Mouse (Mus musculus) embryonic facial prominence, embryonic 15.5 days (tissue): ENCODE measurements around the gene Psap. TPM values are rescaled to one million over a fixed set of nuclear protein-coding genes. Genes with fewer than 3 reads are reported as not detected.
A peak's percentile ranks its signal among the peaks of the same experiment; 100 is the strongest.

Source experiments
- ATAC-seq: fragments of 200-750 bp; cut with Nextera tagmentation; 2 replicates; pipeline ENCODE4 v1.8.0; 2017; ENCODE audit warnings: low read depth, moderate TSS enrichment; ENCODE audit not compliant: insufficient number of reproducible peaks, low FRiP score, low TSS enrichment
- H3K27ac ChIP-seq: fragments of 300-500 bp; sonication (generic); replicated peaks from 2 replicates; pipeline ENCODE4 v1.5.1; 2015; ENCODE audit warnings: mild to moderate bottlenecking, inconsistent platforms
- H3K27me3 ChIP-seq: fragments of 300-500 bp; sonication (generic); 2 replicates; pipeline ENCODE4 v1.6.1; 2015; ENCODE audit warnings: inconsistent platforms
- H3K36me3 ChIP-seq: fragments of 300-500 bp; sonication (generic); 2 replicates; pipeline ENCODE4 v1.6.1; 2015; ENCODE audit warnings: mild to moderate bottlenecking, inconsistent platforms
- H3K4me1 ChIP-seq: fragments of 300-500 bp; sonication (generic); 2 replicates; pipeline ENCODE4 v1.6.1; 2015; ENCODE audit warnings: inconsistent platforms
- H3K4me2 ChIP-seq: fragments of 300-500 bp; sonication (generic); replicated peaks from 2 replicates; pipeline ENCODE4 v1.6.1; 2015; ENCODE audit warnings: mild to moderate bottlenecking, inconsistent platforms
- H3K4me3 ChIP-seq: fragments of 300-500 bp; sonication (generic); replicated peaks from 2 replicates; pipeline ENCODE4 v1.5.1; 2015; ENCODE audit warnings: mild to moderate bottlenecking, inconsistent platforms
- H3K9ac ChIP-seq: fragments of 300-500 bp; sonication (generic); 2 replicates; pipeline ENCODE4 v1.6.1; 2015; ENCODE audit warnings: inconsistent platforms
- H3K9me3 ChIP-seq: fragments of 300-500 bp; sonication (generic); replicated peaks from 2 replicates; pipeline ENCODE4 v1.6.1; 2016; ENCODE audit warnings: inconsistent platforms
- WGBS: fragments of 180-500 bp; shearing (Covaris S2); methylation state at CpG from one replicate; pipeline ENCODE4 v1.1.7; 2015; 5-methylcytosine and 5-hydroxymethylcytosine counted together
- polyA plus RNA-seq: library from polyadenylated mRNA; unstranded; fragments of >200 nt; fragmentation: Nextera tagmentation; extraction: Ambion mirVana; gene quantifications from 2 replicates; pipeline ENCODE4 v1.2.1, GENCODE M21; 2015

Gene Psap
- polyA plus RNA-seq, 1 experiment from 2014 or later = 167 TPM

- 72% methylated on average over 9 of the region's 9 CpGs for WGBS
- H3K36me3 ChIP-seq = no peaks in the 10 kb centered on the region
- H3K27ac ChIP-seq = no peak overlapping the region
- 0 out of 2 replicates have a peak overlapping the region, but pooled peaks have one; percentile 8 for H3K4me2 ChIP-seq
- no peak for ATAC-seq
- no peaks in the 10 kb centered on the region for H3K9me3 ChIP-seq
- H3K27me3 ChIP-seq = no peaks in the 10 kb centered on the region
- peaks cover 90% of the 10 kb centered on the region for H3K4me1 ChIP-seq
- H3K9ac ChIP-seq = no peak overlapping the region
- no peak overlapping the region for H3K4me3 ChIP-seq
These were observed 4.2 kb downstream of the Psap start for GRCm38 (mm10) chr10:60281571-60282050.

DNA sequence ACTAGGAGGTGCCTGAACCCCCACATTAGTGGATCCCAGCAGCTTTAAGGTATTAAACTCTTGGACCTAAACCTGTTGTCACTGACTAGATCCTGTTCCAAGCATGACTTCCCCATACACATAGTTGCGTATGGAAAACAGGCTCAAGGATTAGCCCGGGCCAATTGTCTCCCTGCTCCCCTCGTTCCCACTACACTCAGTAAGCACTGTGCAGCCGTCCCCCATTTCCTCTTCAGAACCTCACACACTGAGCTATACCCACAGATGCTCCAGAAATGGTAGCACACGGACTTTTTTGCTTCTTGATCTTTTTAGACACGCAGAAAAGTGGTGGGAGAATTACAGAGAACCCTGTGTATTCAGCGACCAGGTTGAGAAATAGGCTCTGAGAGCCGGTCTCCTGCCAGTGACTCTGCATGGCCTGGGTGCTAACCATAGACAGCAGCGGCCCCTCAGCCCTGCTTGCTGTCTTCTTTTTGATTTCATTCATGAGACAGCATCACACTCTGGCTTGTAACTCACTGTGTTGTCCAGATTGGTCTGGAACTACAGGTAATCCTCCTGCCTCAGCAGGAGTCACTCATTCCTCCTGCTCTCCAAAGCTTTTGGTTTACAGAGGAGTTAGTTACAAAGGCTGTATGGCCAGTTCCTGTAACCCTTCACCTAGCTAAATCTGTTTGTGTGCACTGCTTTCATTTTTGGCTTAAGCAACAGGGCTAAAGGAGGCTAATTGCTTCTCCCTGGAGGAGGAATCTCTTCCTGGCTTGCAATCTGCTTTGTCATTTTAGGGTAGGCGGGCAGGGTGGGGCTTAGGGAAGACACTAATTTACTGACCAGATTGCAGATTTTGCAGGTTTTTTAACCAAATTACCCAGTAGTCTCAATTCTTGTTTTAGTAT is 4.9 kb downstream of the Psap start:
- ATAC-seq = no peak
- Histone ChIP-seq H3K27me3 (no peaks in the 10 kb centered on the region), H3K4me1 (peaks cover 90% of the 10 kb centered on the region), H3K4me2 (no peak overlapping the region), H3K27ac (peak overlapping the region; percentile 55; the same call in 1 of the 2 replicates), H3K4me3 (no peak overlapping the region), H3K9ac (no peak overlapping the region), H3K9me3 (no peaks in the 10 kb centered on the region), H3K36me3 (no peaks in the 10 kb centered on the region)
- 63% methylated on average over 10 of the region's 10 CpGs for WGBS

DNA sequence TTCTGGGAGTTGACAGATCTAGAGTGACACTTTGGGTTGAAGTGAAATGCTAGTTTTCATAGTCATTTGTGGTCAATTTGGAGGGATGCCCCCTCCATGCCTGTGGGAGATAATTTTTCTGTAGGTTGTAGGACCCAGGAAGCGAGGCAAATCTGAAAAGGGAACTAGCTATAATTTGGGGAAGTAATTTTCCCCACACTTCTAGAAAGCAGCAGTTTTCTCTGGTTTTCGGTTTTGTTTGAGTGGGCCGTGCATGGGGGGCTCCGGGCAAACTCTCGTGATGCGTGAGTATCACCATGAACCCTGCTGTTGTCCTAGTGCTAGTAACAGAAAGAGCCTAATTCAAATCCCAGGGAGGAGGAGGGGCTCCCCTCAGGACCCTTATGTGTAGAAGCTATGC is 6.8 kb downstream of the Psap start:
- no peak overlapping the region for H3K4me3 ChIP-seq
- no peak overlapping the region for H3K4me2 ChIP-seq
- no peaks in the 10 kb centered on the region for H3K36me3 ChIP-seq
- H3K9ac ChIP-seq = no peak overlapping the region
- peaks cover 79% of the 10 kb centered on the region for H3K4me1 ChIP-seq
- ATAC-seq = no peak
- H3K27me3 ChIP-seq = no peaks in the 10 kb centered on the region
- H3K27ac ChIP-seq = 0 out of 2 replicates have a peak overlapping the region, but pooled peaks have one; percentile 49
- WGBS = 74% methylated on average over 6 of the region's 6 CpGs
- no peaks in the 10 kb centered on the region for H3K9me3 ChIP-seq

DNA sequence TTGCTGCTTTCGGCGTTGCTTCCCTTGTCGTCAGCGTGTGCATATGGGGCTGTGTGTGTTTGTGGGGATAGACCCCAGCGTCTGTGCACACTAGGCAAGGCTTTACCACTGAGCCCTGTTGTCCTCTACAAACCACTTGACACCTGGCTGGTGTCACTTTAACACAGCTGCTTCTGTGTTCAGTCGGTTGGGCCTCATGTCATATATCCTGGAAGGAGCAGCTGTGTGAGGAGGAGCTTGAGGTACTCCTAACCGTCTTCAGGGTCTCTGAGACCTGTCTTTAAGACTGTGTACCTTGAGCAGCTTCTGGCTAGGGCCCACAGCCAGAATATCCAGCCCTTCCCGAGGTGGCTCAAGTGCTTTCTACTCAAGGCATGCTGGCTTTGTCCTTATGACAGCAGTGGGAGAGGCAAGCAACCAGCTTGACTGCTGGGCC is 7.3 kb downstream of the Psap start:
- 50% methylated on average over 8 of the region's 8 CpGs for WGBS
- H3K4me3 ChIP-seq = no peak overlapping the region
- H3K27me3 ChIP-seq = no peaks in the 10 kb centered on the region
- H3K4me1 ChIP-seq = peaks cover 75% of the 10 kb centered on the region
- no peaks in the 10 kb centered on the region for H3K36me3 ChIP-seq
- H3K9me3 ChIP-seq = no peaks in the 10 kb centered on the region
- peak overlapping the region; percentile 49; the same call in 1 of the 2 replicates for H3K27ac ChIP-seq
- H3K9ac ChIP-seq = no peak overlapping the region
- no peak overlapping the region for H3K4me2 ChIP-seq
- no peak for ATAC-seq

GRCm38 (mm10) chr10:60285183-60285582 is 7.8 kb downstream of the Psap start:
- Histone ChIP-seq H3K4me2 (0 out of 2 replicates have a peak overlapping the region, but pooled peaks have one; percentile 8), H3K4me3 (no peak overlapping the region), H3K36me3 (no peaks in the 10 kb centered on the region), H3K27ac (peak overlapping the region; percentile 49), H3K27me3 (no peaks in the 10 kb centered on the region), H3K9ac (no peak overlapping the region), H3K4me1 (peaks cover 74% of the 10 kb centered on the region), H3K9me3 (no peaks in the 10 kb centered on the region)
- WGBS = 65% methylated on average over 8 of the region's 8 CpGs
- no peak for ATAC-seq

GRCm38 (mm10) chr10:60285676-60286372 is 8.4 kb downstream of the Psap start:
- Histone ChIP-seq H3K27me3 (no peaks in the 10 kb centered on the region), H3K27ac (peak overlapping the region; percentile 49; the same call in 1 of the 2 replicates), H3K36me3 (no peaks in the 10 kb centered on the region), H3K9ac (no peak overlapping the region), H3K4me2 (0 out of 2 replicates have a peak overlapping the region, but pooled peaks have one; percentile 8), H3K9me3 (no peaks in the 10 kb centered on the region), H3K4me3 (no peak overlapping the region), H3K4me1 (peaks cover 74% of the 10 kb centered on the region)
- 36% methylated on average over 14 of the region's 14 CpGs for WGBS
- no peak for ATAC-seq

GRCm38 (mm10) chr10:60286546-60286945 is 9.1 kb downstream of the Psap start:
- no peak overlapping the region for H3K4me3 ChIP-seq
- 87% methylated on average over 7 of the region's 7 CpGs for WGBS
- H3K9ac ChIP-seq = no peak overlapping the region
- H3K27ac ChIP-seq = no peak overlapping the region
- no peaks in the 10 kb centered on the region for H3K9me3 ChIP-seq
- ATAC-seq = no peak
- 0 out of 2 replicates have a peak, but pooled peaks cover under 1% of the 10 kb centered on the region for H3K36me3 ChIP-seq
- no peaks in the 10 kb centered on the region for H3K27me3 ChIP-seq
- H3K4me2 ChIP-seq = no peak overlapping the region
- peaks cover 69% of the 10 kb centered on the region for H3K4me1 ChIP-seq

GRCm38 (mm10) chr10:60287161-60287560 is 9.7 kb downstream of the Psap start:
- Histone ChIP-seq H3K9me3 (no peaks in the 10 kb centered on the region), H3K27ac (no peak overlapping the region), H3K9ac (no peak overlapping the region), H3K27me3 (no peaks in the 10 kb centered on the region), H3K4me2 (no peak overlapping the region), H3K36me3 (0 out of 2 replicates have a peak, but pooled peaks cover 2% of the 10 kb centered on the region), H3K4me3 (no peak overlapping the region), H3K4me1 (peaks cover 63% of the 10 kb centered on the region)
- WGBS = 77% methylated on average over 4 of the region's 4 CpGs
- no peak for ATAC-seq

- Histone ChIP-seq H3K4me2 (no peak overlapping the region), H3K36me3 (0 out of 2 replicates have a peak, but pooled peaks cover 2% of the 10 kb centered on the region), H3K4me1 (peaks cover 57% of the 10 kb centered on the region), H3K27me3 (no peaks in the 10 kb centered on the region), H3K9ac (no peak overlapping the region), H3K9me3 (no peaks in the 10 kb centered on the region), H3K27ac (no peak overlapping the region), H3K4me3 (no peak overlapping the region)
- WGBS = 64% methylated on average over 2 of the region's 2 CpGs
- no peak for ATAC-seq
These were observed 10.3 kb downstream of the Psap start for GRCm38 (mm10) chr10:60287726-60288125.

DNA sequence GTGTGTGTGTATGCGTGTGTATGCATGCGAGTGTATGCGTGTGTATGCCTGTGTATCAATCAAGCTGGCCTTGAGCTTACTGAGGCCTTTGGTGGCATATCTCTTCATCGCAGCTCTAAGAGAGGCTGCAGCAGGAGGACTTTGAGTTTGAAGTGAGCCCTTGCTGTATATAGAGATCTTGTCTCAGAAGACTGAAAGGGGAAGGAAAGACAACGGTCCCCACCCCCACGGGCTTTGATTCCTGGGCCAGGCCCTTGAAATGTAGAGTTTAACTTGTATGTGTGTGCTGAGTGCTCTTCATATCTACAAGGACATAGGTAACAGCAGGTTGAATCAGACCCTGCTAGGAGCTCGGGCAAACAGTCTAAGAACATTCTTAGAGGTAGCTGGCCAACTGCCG is 11.8 kb downstream of the Psap start:
- H3K36me3 ChIP-seq = peaks cover 16% of the 10 kb centered on the region
- ATAC-seq = no peak
- H3K4me2 ChIP-seq = no peak overlapping the region
- no peak overlapping the region for H3K27ac ChIP-seq
- H3K27me3 ChIP-seq = no peaks in the 10 kb centered on the region
- H3K4me3 ChIP-seq = no peak overlapping the region
- no peak overlapping the region for H3K9ac ChIP-seq
- H3K9me3 ChIP-seq = no peaks in the 10 kb centered on the region
- 82% methylated on average over 8 of the region's 8 CpGs for whole genome bisulfite sequencing
- peaks cover 44% of the 10 kb centered on the region for H3K4me1 ChIP-seq
